Mouse (Mus musculus): ENCODE results near the gene Tmem178. TPM values are rescaled to one million over a fixed set of nuclear protein-coding genes. Genes with fewer than 3 reads are reported as not detected.
"Not testable (repeated sequence)": the region's sequence is repeated elsewhere in the genome, so short reads cannot be mapped to it uniquely, and the experiment has no call there.

The Tmem178 gene
- polyA plus RNA-seq, 1 experiment from 2014 or later, result 5.8 TPM

GRCm38 (mm10) chr17:80921286-80922134, 22.9 kb upstream of the Tmem178 start:
- H3K4me3 ChIP-seq, result no peak overlapping the region
- 67% methylated on average over 10 of the region's 10 CpGs for WGBS
- no peaks in the 10 kb centered on the region for H3K27me3 ChIP-seq
- no peaks in the 10 kb centered on the region for H3K4me1 ChIP-seq
- no peak for ATAC-seq (ENCODE audit: insufficient number of reproducible peaks, insufficient read depth, low FRiP score, low TSS enrichment)
- H3K4me2 ChIP-seq (replicated peaks), result no peak overlapping the region
- H3K9ac ChIP-seq, result no peak overlapping the region
- H3K36me3 ChIP-seq, result no peaks in the 10 kb centered on the region
- H3K27ac ChIP-seq, result no peak overlapping the region
- no peaks in the 10 kb centered on the region for H3K9me3 ChIP-seq

GRCm38 (mm10) chr17:80925554-80925953, 18.9 kb upstream of the Tmem178 start:
- H3K4me3 ChIP-seq, result no peak overlapping the region
- H3K4me1 ChIP-seq, result no peaks in the 10 kb centered on the region
- no peak overlapping the region for H3K4me2 ChIP-seq (replicated peaks)
- 82% methylated on average over 3 of the region's 3 CpGs for WGBS
- H3K9me3 ChIP-seq, result no peaks in the 10 kb centered on the region
- no peak overlapping the region for H3K27ac ChIP-seq
- H3K27me3 ChIP-seq, result no peaks in the 10 kb centered on the region
- no peak overlapping the region for H3K9ac ChIP-seq
- no peaks in the 10 kb centered on the region for H3K36me3 ChIP-seq
- ATAC-seq (ENCODE audit: insufficient number of reproducible peaks, insufficient read depth, low FRiP score, low TSS enrichment), result no peak

DNA sequence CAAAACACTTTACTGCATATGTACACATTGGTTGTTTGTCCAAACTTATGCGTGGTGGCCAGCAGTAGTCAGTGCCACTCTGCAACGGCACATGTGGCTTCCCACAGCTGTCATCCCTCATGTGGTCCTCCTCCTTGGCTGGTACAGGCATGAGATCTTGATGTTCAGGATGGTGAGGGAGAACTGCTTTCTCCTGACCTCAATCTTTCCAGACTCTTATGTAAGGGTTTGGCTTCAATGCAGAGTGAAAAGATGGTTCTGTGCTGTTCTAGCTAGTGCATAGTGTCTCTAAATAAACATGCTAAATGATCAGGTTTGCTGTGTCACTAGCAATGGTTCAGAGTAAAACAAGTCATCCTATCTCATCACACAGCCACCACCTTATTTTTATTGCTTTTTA, 17.3 kb upstream of the Tmem178 start:
- H3K4me2 ChIP-seq (replicated peaks), result no peak overlapping the region
- no peak overlapping the region for H3K4me3 ChIP-seq
- ATAC-seq (ENCODE audit: insufficient number of reproducible peaks, insufficient read depth, low FRiP score, low TSS enrichment), result no peak
- H3K4me1 ChIP-seq, result no peaks in the 10 kb centered on the region
- no peaks in the 10 kb centered on the region for H3K36me3 ChIP-seq
- H3K9me3 ChIP-seq, result no peaks in the 10 kb centered on the region
- H3K27me3 ChIP-seq, result no peaks in the 10 kb centered on the region
- WGBS, result 96% methylated on average over 2 of the region's 2 CpGs
- H3K9ac ChIP-seq, result no peak overlapping the region
- H3K27ac ChIP-seq, result no peak overlapping the region

DNA sequence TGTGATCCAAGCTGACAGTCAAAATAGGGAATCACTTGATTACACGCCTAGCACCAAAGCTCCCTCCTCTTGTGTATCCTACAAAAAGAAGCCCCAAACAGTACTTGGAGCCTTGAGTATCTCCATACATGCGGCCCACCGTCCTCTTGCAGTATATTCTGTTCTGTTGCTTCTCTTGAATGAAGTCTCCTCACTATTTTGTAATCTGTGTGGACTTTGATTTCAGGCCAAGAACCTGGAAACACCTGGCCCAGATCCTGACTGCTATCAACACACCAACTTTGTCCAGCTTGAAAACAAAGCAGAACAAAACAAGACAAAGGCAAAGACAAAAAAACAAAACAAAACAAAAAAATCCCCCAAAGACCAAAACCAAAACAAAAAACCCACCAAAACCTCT, 11.7 kb upstream of the Tmem178 start:
- no peaks in the 10 kb centered on the region for H3K4me1 ChIP-seq
- H3K36me3 ChIP-seq, result no peaks in the 10 kb centered on the region
- no peaks in the 10 kb centered on the region for H3K9me3 ChIP-seq
- H3K4me2 ChIP-seq (replicated peaks), result no peak overlapping the region
- H3K27me3 ChIP-seq, result no peaks in the 10 kb centered on the region
- no peak overlapping the region for H3K4me3 ChIP-seq
- ATAC-seq (ENCODE audit: insufficient number of reproducible peaks, insufficient read depth, low FRiP score, low TSS enrichment), result no peak
- H3K27ac ChIP-seq, result no peak overlapping the region
- no peak overlapping the region for H3K9ac ChIP-seq
- WGBS, result 89% methylated on average over 3 of the region's 3 CpGs

- 82% methylated on average over 11 of the region's 11 CpGs for WGBS
- no peaks in the 10 kb centered on the region for H3K36me3 ChIP-seq
- ATAC-seq (ENCODE audit: insufficient number of reproducible peaks, insufficient read depth, low FRiP score, low TSS enrichment), result no peak
These were observed 10.9 kb upstream of the Tmem178 start for GRCm38 (mm10) chr17:80933401-80934029.

DNA sequence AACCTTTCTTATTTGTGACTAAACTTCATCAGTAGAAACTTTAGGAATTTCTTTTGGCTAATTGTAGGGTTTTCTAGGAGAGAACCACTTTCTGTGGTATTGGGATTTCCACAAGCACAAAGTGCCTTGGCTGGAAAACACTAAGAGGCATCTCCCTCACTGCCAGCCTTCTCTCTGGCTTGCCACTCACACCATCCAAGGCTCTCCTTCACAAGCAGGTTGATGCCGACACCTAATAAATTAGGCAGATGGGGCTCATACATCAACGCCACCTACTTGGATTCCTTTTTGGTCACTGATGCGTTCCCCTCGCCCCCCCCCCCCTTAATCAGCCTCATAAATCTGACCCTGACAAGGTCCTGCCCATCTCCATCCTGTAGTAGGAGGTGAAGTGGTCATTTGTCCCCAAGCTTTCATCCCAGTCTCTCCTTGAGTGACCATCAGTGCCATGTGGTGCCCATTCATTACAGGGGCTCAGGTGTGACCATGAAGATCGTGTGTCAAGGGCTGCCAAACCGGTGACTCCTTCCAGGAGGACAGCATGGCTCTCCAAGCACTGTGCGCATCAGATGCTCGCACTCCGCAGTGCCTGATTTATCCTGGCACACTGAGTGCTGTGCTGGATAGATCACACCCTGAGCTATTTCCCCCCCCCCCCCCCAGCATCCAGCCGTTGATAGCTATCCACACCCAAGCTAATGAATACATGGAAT, 8.5 kb upstream of the Tmem178 start:
- no peak for ATAC-seq (ENCODE audit: insufficient number of reproducible peaks, insufficient read depth, low FRiP score, low TSS enrichment)
- H3K9me3 ChIP-seq, result no peaks in the 10 kb centered on the region
- no peaks in the 10 kb centered on the region for H3K4me1 ChIP-seq
- WGBS, result 77% methylated on average over 10 of the region's 10 CpGs
- H3K27me3 ChIP-seq, result no peaks in the 10 kb centered on the region
- H3K9ac ChIP-seq, result no peak overlapping the region
- H3K4me2 ChIP-seq (replicated peaks), result no peak overlapping the region
- H3K36me3 ChIP-seq, result no peaks in the 10 kb centered on the region
- no peak overlapping the region for H3K27ac ChIP-seq
- no peak overlapping the region for H3K4me3 ChIP-seq

More at GRCm38 (mm10) chr17:80933401-80934029, 10.9 kb upstream of the Tmem178 start:
- Histone ChIP-seq H3K4me1 (no peaks in the 10 kb centered on the region), H3K4me3 (no peak overlapping the region), H3K27me3 (no peaks in the 10 kb centered on the region), H3K27ac (no peak overlapping the region), H3K9ac (no peak overlapping the region), H3K4me2 (replicated peaks) (no peak overlapping the region), H3K9me3 (no peaks in the 10 kb centered on the region)

GRCm38 (mm10) chr17:80936521-80936920, 7.9 kb upstream of the Tmem178 start:
- no peak overlapping the region for H3K27ac ChIP-seq
- H3K4me2 ChIP-seq (replicated peaks), result no peak overlapping the region
- 78% methylated on average over 5 of the region's 5 CpGs for WGBS
- no peak overlapping the region for H3K9ac ChIP-seq
- no peaks in the 10 kb centered on the region for H3K36me3 ChIP-seq
- H3K9me3 ChIP-seq, result no peaks in the 10 kb centered on the region
- H3K4me3 ChIP-seq, result no peak overlapping the region
- H3K27me3 ChIP-seq, result no peaks in the 10 kb centered on the region
- no peak for ATAC-seq (ENCODE audit: insufficient number of reproducible peaks, insufficient read depth, low FRiP score, low TSS enrichment)
- H3K4me1 ChIP-seq, result no peaks in the 10 kb centered on the region

GRCm38 (mm10) chr17:80939833-80940232, 4.6 kb upstream of the Tmem178 start:
- Histone ChIP-seq H3K27ac (no peak overlapping the region), H3K27me3 (peaks cover 27% of the 10 kb centered on the region), H3K4me3 (no peak overlapping the region), H3K9ac (no peak overlapping the region), H3K4me2 (replicated peaks) (no peak overlapping the region), H3K9me3 (no peaks in the 10 kb centered on the region), H3K36me3 (no peaks in the 10 kb centered on the region), H3K4me1 (no peaks in the 10 kb centered on the region)
- ATAC-seq (ENCODE audit: insufficient number of reproducible peaks, insufficient read depth, low FRiP score, low TSS enrichment), result no peak
- WGBS, result 85% methylated on average over 7 of the region's 7 CpGs

DNA sequence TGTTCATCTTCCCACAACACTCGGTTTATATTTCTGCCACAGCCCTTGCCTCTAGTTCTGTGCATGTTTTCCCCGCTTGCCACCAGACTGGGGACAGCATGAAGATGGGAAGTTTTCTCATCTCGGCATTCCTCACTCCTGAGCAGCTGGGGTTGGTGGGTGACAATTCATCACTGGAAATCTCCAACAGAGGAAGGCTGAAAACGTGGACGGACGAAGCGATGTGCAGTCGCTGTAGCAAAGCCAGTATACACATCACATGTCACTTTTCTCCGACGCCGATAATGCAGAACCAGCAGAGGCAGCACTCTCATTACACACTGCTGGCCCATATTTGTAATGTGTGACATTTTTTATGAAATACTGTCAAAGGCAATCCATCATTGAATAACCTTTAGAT, 2.6 kb upstream of the Tmem178 start:
- no peak overlapping the region for H3K27ac ChIP-seq
- no peaks in the 10 kb centered on the region for H3K9me3 ChIP-seq
- no peak for ATAC-seq (ENCODE audit: insufficient number of reproducible peaks, insufficient read depth, low FRiP score, low TSS enrichment)
- no peak overlapping the region for H3K4me3 ChIP-seq
- whole genome bisulfite sequencing, result 70% methylated on average over 11 of the region's 11 CpGs
- peaks cover 39% of the 10 kb centered on the region for H3K27me3 ChIP-seq
- no peak overlapping the region for H3K9ac ChIP-seq
- no peak overlapping the region for H3K4me2 ChIP-seq (replicated peaks)
- no peaks in the 10 kb centered on the region for H3K36me3 ChIP-seq
- H3K4me1 ChIP-seq, result no peaks in the 10 kb centered on the region

GRCm38 (mm10) chr17:80943835-80944529, 450 bp upstream of the Tmem178 start:
- Histone ChIP-seq H3K36me3 (no peaks in the 10 kb centered on the region), H3K27me3 (peaks cover 39% of the 10 kb centered on the region), H3K9me3 (no peaks in the 10 kb centered on the region), H3K4me1 (no peaks in the 10 kb centered on the region), H3K27ac (no peak overlapping the region), H3K9ac (peak overlapping the region; percentile 61), H3K4me3 (peak overlapping the region; percentile 68), H3K4me2 (replicated peaks) (peak overlapping the region; percentile 96)
- 5% methylated on average over 15 of the region's 26 CpGs for WGBS
- ATAC-seq (ENCODE audit: insufficient number of reproducible peaks, insufficient read depth, low FRiP score, low TSS enrichment), result no peak

GRCm38 (mm10) chr17:80945510-80945909, 1.1 kb downstream of the Tmem178 start:
- H3K27ac ChIP-seq; ATAC-seq (ENCODE audit: insufficient number of reproducible peaks, insufficient read depth, low FRiP score, low TSS enrichment); H3K9ac ChIP-seq; H3K36me3 ChIP-seq; H3K4me3 ChIP-seq; H3K4me1 ChIP-seq; H3K9me3 ChIP-seq: not testable (repeated sequence)
- WGBS, result 32% methylated on average over 8 of the region's 8 CpGs
- 0 out of 2 replicates have a peak overlapping the region, but pooled peaks have one; percentile 15 for H3K4me2 ChIP-seq (replicated peaks)
- peaks cover 39% of the 10 kb centered on the region for H3K27me3 ChIP-seq
